Mouse (Mus musculus) lung, postnatal 0 days (tissue): ENCODE results near the gene Fbln1.

Experiments
- CTCF ChIP-seq: IDR thresholded peaks from 2 replicates; pipeline ENCODE4 v1.5.1; 2016; ENCODE audit warnings: antibody characterized with exemption, mild to moderate bottlenecking
- EP300 ChIP-seq: IDR thresholded peaks from 2 replicates; pipeline ENCODE4 v1.6.1; 2016; ENCODE audit warnings: antibody characterized with exemption, mild to moderate bottlenecking, control low read depth

DNA sequence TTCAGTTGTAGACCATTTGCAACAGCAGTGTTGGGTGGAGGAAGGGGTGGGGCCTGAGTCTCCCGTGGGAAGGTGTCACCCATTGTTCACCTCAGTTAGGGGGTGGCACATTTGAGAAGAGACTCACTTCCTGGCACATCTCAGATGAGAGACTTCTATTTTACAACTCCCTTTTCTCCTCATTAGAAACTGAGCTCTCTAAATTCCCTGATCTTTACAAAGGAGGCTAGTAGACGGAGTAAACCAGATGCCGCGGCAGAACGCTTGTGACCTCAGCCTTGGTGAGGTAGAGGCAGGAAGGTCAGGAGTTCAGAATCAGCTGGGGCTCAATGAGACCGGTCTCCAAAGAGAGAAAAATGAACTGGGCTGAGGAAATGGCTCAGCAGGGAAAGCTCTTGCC lies 41.2 kb downstream of the Fbln1 start:
- TF ChIP-seq CTCF: no peak
- no peak for TF ChIP-seq EP300
